Mouse (Mus musculus) liver, embryonic 14.5 days (tissue): ENCODE measurements around the gene Haus4. TPM values are rescaled to one million over a fixed set of nuclear protein-coding genes. Genes with fewer than 3 reads are reported as not detected.

Experiments used
- ATAC-seq: fragments of 200-750 bp; cut with Nextera tagmentation; 2 replicates; pipeline ENCODE4 v1.8.0; 2017; ENCODE audit warnings: moderate number of reproducible peaks, mild to moderate bottlenecking, moderate library complexity; ENCODE audit not compliant: insufficient read depth
- DNase-seq, 3 experiments: peaks; one replicate each; pipeline ENCODE4 v3.0.0-alpha.2; 2012 to 2013; ENCODE audit warnings: low read depth in 3 of 3, low spot score in 3 of 3
- H3K27ac ChIP-seq: fragments of 300-500 bp; sonication (generic); 2 replicates; pipeline ENCODE4 v1.5.1; 2014; ENCODE audit warnings: moderate library complexity, mild to moderate bottlenecking, control low read depth, inconsistent platforms
- H3K27me3 ChIP-seq: fragments of 300-500 bp; sonication (generic); 2 replicates; pipeline ENCODE4 v1.6.1; 2014; ENCODE audit warnings: mild to moderate bottlenecking, low read length, moderate library complexity; ENCODE audit not compliant: control insufficient read depth, insufficient read depth
- H3K36me3 ChIP-seq: fragments of 300-500 bp; sonication (generic); replicated peaks from 2 replicates; pipeline ENCODE4 v1.6.1; 2014; ENCODE audit warnings: low read depth; ENCODE audit not compliant: control insufficient read depth, insufficient read depth
- H3K4me1 ChIP-seq, 2 experiments: fragments of 200-500 bp in 1 of 2; fragments of 300-500 bp in 1 of 2; sonication (generic) in 1 of 2; replicated peaks; 2 replicates each; pipeline ENCODE4 v1.6.1; 2012 to 2014; ENCODE audit warnings: antibody characterized with exemption in 1 of 2, inconsistent platforms in 1 of 2, low read length in 1 of 2; ENCODE audit not compliant: control insufficient read depth in 2 of 2, insufficient read depth in 2 of 2
- H3K4me2 ChIP-seq: fragments of 300-500 bp; sonication (generic); 2 replicates; pipeline ENCODE4 v1.6.1; 2014; ENCODE audit warnings: low read depth, mild to moderate bottlenecking, control low read depth, moderate library complexity
- H3K4me3 ChIP-seq, 2 experiments: fragments of 200-500 bp in 1 of 2; fragments of 300-500 bp in 1 of 2; sonication (generic) in 1 of 2; 2 replicates each; pipeline ENCODE4 v1.5.1; 2012 to 2014; ENCODE audit warnings: low read depth in 2 of 2, low read length in 2 of 2, mild to moderate bottlenecking in 2 of 2, control low read depth in 1 of 2, inconsistent platforms in 1 of 2, moderate library complexity in 1 of 2; ENCODE audit not compliant: insufficient read depth in 1 of 2
- H3K9ac ChIP-seq: fragments of 300-500 bp; sonication (generic); replicated peaks from 2 replicates; pipeline ENCODE4 v1.6.1; 2014; ENCODE audit warnings: mild to moderate bottlenecking, control low read depth, moderate library complexity
- H3K9me3 ChIP-seq: fragments of 300-500 bp; sonication (generic); 2 replicates; pipeline ENCODE4 v1.6.1; 2016; ENCODE audit warnings: low read length, mixed read lengths; ENCODE audit not compliant: control insufficient read depth
- CTCF ChIP-seq: IDR thresholded peaks from 2 replicates; pipeline ENCODE4 v1.5.1; 2016; ENCODE audit warnings: antibody characterized with exemption, low read depth, control low read depth
- EP300 ChIP-seq: IDR thresholded peaks from 2 replicates; pipeline ENCODE4 v1.6.1; 2016; ENCODE audit warnings: antibody characterized with exemption, low read depth
- WGBS: fragments of 180-500 bp; shearing (Covaris S2); extraction: QIAGEN DNeasy Blood & Tissue Kit; methylation state at CpG from one replicate; pipeline ENCODE4 v1.1.7; 2014; ENCODE audit not compliant: insufficient replicate concordance; 5-methylcytosine and 5-hydroxymethylcytosine counted together
- polyA plus RNA-seq, 2 experiments: library from polyadenylated mRNA; depleted of rRNA in 1 of 2; stranded (reverse) in 1 of 2; unstranded in 1 of 2; fragments of >200 nt; fragmentation: Nextera tagmentation in 1 of 2; extraction: Ambion mirVana in 1 of 2; gene quantifications; 2 replicates each; pipeline versions ENCODE4 v1.2.1 to v1.2.3; 2012 to 2014

Haus4 gene
- polyA plus RNA-seq, 2 experiments, result 24.2 to 33.7 TPM

DNA sequence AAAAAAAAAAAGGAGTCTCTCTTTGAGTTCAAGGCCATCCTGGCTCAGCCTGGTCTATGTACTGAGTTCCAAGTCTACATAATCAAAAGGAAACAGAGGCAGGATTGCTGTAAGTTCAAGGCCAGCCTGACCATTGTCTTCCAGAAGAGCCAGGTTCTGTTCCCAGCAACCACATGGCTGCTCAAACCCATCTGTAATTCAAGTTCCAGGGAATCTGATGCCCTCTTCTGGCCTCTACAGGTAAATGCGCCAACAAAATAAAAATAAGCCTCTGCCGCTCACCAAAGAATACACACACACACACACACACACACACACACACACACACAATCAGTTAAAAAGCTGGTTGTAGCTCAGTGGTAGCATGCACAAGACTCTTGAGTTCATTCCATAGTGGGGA, 15.8 kb downstream of the Haus4 start:
- Histone ChIP-seq H3K4me3 (no peak overlapping the region), H3K4me1 (no peaks in the 10 kb centered on the region), H3K9ac (no peak overlapping the region), H3K4me2 (no peak overlapping the region), H3K27ac (no peak overlapping the region), H3K9me3 (no peaks in the 10 kb centered on the region), H3K36me3 (peaks cover 3% of the 10 kb centered on the region; the same call in 1 of the 2 replicates), H3K27me3 (no peaks in the 10 kb centered on the region)
- ATAC-seq (no peak), DNase-seq (no peak)
- peak; percentile 45 for TF ChIP-seq CTCF
- no peak for TF ChIP-seq EP300
- WGBS, result 80% methylated on average over 2 of the region's 2 CpGs

GRCm38 (mm10) chr14:54528446-54529111, 25.8 kb downstream of the Haus4 start:
- 13% methylated on average over 17 of the region's 17 CpGs for WGBS
- H3K9me3 ChIP-seq, result no peaks in the 10 kb centered on the region
- DNase-seq (peak; percentile 47 to 56 (median 49)), ATAC-seq (peak; percentile 39; the same call in 1 of the 2 replicates)
- no peak overlapping the region for H3K4me3 ChIP-seq
- no peak overlapping the region for H3K27ac ChIP-seq
- TF ChIP-seq CTCF (peak; percentile 90), EP300 (no peak)
- no peaks in the 10 kb centered on the region; the same call in 1 of the 2 replicates for H3K27me3 ChIP-seq
- H3K4me2 ChIP-seq, result no peak overlapping the region
- no peak overlapping the region for H3K9ac ChIP-seq
- no peaks in the 10 kb centered on the region for H3K4me1 ChIP-seq
- no peaks in the 10 kb centered on the region for H3K36me3 ChIP-seq

- Histone ChIP-seq H3K27ac (no peak overlapping the region), H3K4me2 (no peak overlapping the region), H3K9me3 (no peaks in the 10 kb centered on the region), H3K4me1 (no peaks in the 10 kb centered on the region), H3K36me3 (no peaks in the 10 kb centered on the region), H3K27me3 (no peaks in the 10 kb centered on the region; the same call in 1 of the 2 replicates), H3K4me3 (no peak overlapping the region), H3K9ac (no peak overlapping the region)
- WGBS, result 28% methylated on average over 5 of the region's 5 CpGs
- no peak for DNase-seq
- ATAC-seq, result no peak
- no peak for TF ChIP-seq CTCF
- TF ChIP-seq EP300, result no peak
Observed at GRCm38 (mm10) chr14:54528007-54528393, 26.4 kb downstream of the Haus4 start.

DNA sequence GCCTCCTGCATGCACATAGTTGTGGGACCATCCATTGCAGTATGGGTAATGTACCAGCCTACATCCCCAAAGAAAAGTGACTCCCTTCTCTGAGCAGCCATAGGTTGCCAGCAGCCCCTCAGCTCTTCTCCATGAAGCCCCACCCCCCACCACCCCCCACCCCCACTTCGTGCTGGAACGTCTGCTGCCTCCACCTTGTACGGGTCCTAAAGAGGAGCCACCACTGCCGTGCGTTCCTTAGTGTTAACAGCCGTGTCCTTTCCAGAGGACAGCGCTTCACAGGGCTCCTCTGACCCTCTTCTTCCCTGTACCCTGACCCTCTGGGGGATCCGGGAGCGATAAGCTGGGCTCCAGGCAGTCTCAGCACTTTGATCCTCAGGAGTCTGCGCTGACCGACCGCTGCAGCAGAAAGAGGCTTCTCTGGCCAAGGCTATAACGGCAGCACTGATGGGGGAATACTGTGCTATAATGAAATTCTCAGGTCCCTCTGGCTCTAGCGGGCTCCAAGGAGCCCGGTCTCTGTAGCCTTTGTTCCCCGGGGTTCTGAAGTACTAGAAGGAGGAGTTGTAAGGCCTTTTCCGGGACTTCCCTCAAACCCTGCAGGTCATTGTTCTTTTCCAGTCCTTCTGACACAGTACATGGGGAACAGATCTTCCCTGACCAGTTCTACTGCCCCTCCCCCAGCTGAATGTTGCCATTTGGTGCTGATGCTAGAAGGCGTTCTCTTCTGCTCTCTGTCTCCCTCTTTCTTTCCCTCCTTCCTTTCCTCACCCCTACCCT, 27.0 kb downstream of the Haus4 start:
- WGBS, result 4% methylated on average over 18 of the region's 18 CpGs
- no peak for TF ChIP-seq EP300
- TF ChIP-seq CTCF, result no peak
- DNase-seq (no peak), ATAC-seq (no peak)
- no peaks in the 10 kb centered on the region; the same call in 1 of the 2 replicates for H3K27me3 ChIP-seq
- H3K4me2 ChIP-seq, result peak overlapping the region; percentile 27
- no peaks in the 10 kb centered on the region for H3K4me1 ChIP-seq
- no peak overlapping the region for H3K27ac ChIP-seq
- H3K9ac ChIP-seq, result no peak overlapping the region
- no peaks in the 10 kb centered on the region for H3K9me3 ChIP-seq
- no peaks in the 10 kb centered on the region for H3K36me3 ChIP-seq
- H3K4me3 ChIP-seq, result peak overlapping the region in 1 of 2 experiments; percentile 34; a peak in 1 of 4 replicates

GRCm38 (mm10) chr14:54523600-54523999, 30.8 kb downstream of the Haus4 start:
- 26% methylated on average over 6 of the region's 6 CpGs for WGBS
- peak; percentile 53; the same call in 1 of the 2 replicates for TF ChIP-seq CTCF
- no peak for TF ChIP-seq EP300
- Histone ChIP-seq H3K4me1 (0 out of 4 replicates have a peak, but pooled peaks cover 0 to under 1% of the 10 kb centered on the region in 2 experiments), H3K27ac (no peak overlapping the region), H3K9ac (no peak overlapping the region), H3K9me3 (no peaks in the 10 kb centered on the region), H3K27me3 (no peaks in the 10 kb centered on the region; the same call in 1 of the 2 replicates), H3K36me3 (no peaks in the 10 kb centered on the region), H3K4me3 (no peak overlapping the region), H3K4me2 (no peak overlapping the region)
- no peak for DNase-seq
- ATAC-seq, result no peak
